17 mouse cellular contexts compared by ENCODE assay signal in the genomic region with DNA sequence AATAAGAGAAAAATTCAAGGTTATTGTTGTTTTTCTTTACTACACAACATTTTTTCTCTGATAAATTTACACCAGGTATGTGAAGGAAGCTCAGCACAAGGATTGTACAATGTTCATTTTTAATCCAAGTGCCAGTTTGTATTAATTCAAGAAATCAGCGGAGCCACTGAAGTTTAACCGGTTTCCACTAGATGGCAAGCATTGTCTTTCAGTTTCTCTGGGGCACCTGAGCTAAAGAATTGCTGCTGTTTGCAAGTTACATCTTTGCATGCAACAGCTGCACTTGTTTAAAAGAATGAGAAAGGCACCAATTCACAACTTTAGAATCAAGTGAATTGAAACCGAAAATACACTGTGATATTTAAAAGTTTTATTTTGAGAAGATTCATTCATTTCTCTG. TPM values are rescaled to one million over a fixed set of nuclear protein-coding genes. Genes with fewer than 3 reads are reported as not detected.
DNase-seq lines count a peak whose midpoint lies in the region; ATAC-seq and TF ChIP-seq lines count a peak whose summit lies in the region.
"Had no signal": no experiment of that assay in that cellular context is flagged by ENCODE, and none has a peak within 500 bp of the region (broad histone marks: within the 10 kb centered on the region; RNA-seq: fewer than 3 reads in every experiment).

No protein-coding gene starts in this region.

- ATAC-seq in hindbrain, embryonic 14.5 days (ENCODE audit: low FRiP score): no peak
- ATAC-seq: liver, postnatal 0 days had no signal

- no peak overlapping the region for H3K9ac ChIP-seq in hindbrain, embryonic 14.5 days
- H3K9ac ChIP-seq in CH12.LX (ENCODE audit: insufficient read depth, low read depth): no peak overlapping the region
- H3K9ac ChIP-seq: liver, postnatal 0 days had no signal

- no peak overlapping the region for H3K4me3 ChIP-seq in hindbrain, embryonic 14.5 days (replicated peaks; ENCODE audit: low read length)
- H3K4me3 ChIP-seq in hindbrain, embryonic 10.5 days: no peak overlapping the region
- H3K4me3 ChIP-seq in left cerebral cortex, adult 2 months: no peak overlapping the region
- no peak overlapping the region for H3K4me3 ChIP-seq in CH12.LX (replicated peaks in 1 of 3; ENCODE audit: low read depth in 2 of 3, low read length in 2 of 3, poor library complexity in 1 of 3)

- peak; percentile 66 for TF ChIP-seq CTCF in left cerebral cortex, adult 2 months (IDR thresholded peaks at IDR 0.05)
- peak in 1 of 2 experiments; percentile 57; a peak in 2 of 4 replicates for TF ChIP-seq CTCF in CH12.LX (conservative IDR thresholded peaks at IDR 0.05 in 1 of 2, IDR thresholded peaks at IDR 0.05 in 1 of 2; ENCODE audit: low read depth in 2 of 2, low read length in 2 of 2)

- no peaks in the 10 kb centered on the region for H3K9me3 ChIP-seq in hindbrain, embryonic 14.5 days (ENCODE audit: control insufficient read depth, low read length)
- no peaks in the 10 kb centered on the region for H3K9me3 ChIP-seq in hindbrain, embryonic 10.5 days
- no peaks in the 10 kb centered on the region for H3K9me3 ChIP-seq in CH12.LX (replicated peaks; ENCODE audit: low read length)
- H3K9me3 ChIP-seq: G1E had no signal

- H3K79me2 ChIP-seq in CH12.LX (replicated peaks; ENCODE audit: control insufficient read depth, extremely low read depth, insufficient read depth, poor library complexity, severe bottlenecking): no peaks in the 10 kb centered on the region

- intact Hi-C loops in left cerebral cortex, adult 2 months (cut with DNase I): no loop called here

- DNase-seq in hindbrain, embryonic 14.5 days (ENCODE audit: low spot score): peak; percentile 65
- DNase-seq in hindbrain, embryonic 10.5 days (ENCODE audit: low spot score): no peak
- peak in 1 of 2 experiments; percentile 14 for DNase-seq in left cerebral cortex, adult 2 months (ENCODE audit: extremely low spot score in 1 of 2, low spot score in 2 of 2)
- no peak for DNase-seq in left cerebral cortex, adult 11 months (ENCODE audit: low spot score)
- DNase-seq in CH12.LX (ENCODE audit: extremely low read depth): peak; percentile 16
- peak; percentile 11 for DNase-seq in adipocyte (ENCODE audit: low spot score)
- DNase-seq in spleen, postnatal 14 days (ENCODE audit: low spot score in 2 of 2): no peak
- DNase-seq in adrenal gland, adult 8-10 months: no peak
- DNase-seq: adrenal gland, postnatal 10 days; cerebellum, adult 9-10 months; liver, postnatal 0 days had no signal

- H3K36me3 ChIP-seq in hindbrain, embryonic 14.5 days (replicated peaks; ENCODE audit: control insufficient read depth, insufficient read depth): no peaks in the 10 kb centered on the region
- H3K36me3 ChIP-seq in hindbrain, embryonic 10.5 days: no peaks in the 10 kb centered on the region
- no peaks in the 10 kb centered on the region for H3K36me3 ChIP-seq in CH12.LX (replicated peaks in 1 of 2; ENCODE audit: control insufficient read depth in 1 of 2, insufficient read depth in 1 of 2, low read length in 1 of 2)
- H3K36me3 ChIP-seq: G1E had no signal

- H3K4me2 ChIP-seq in hindbrain, embryonic 14.5 days (replicated peaks): no peak overlapping the region
- no peak overlapping the region for H3K4me2 ChIP-seq in CH12.LX (ENCODE audit: insufficient read depth, low read depth, poor library complexity, severe bottlenecking)

- H3K27ac ChIP-seq in hindbrain, embryonic 14.5 days: no peak overlapping the region
- H3K27ac ChIP-seq in hindbrain, embryonic 10.5 days: no peak overlapping the region
- no peak overlapping the region for H3K27ac ChIP-seq in left cerebral cortex, adult 2 months
- no peak overlapping the region for H3K27ac ChIP-seq in CH12.LX (ENCODE audit: insufficient read depth, low read depth)

- no peak for TF ChIP-seq EP300 in CH12.LX (IDR thresholded peaks at IDR 0.05; ENCODE audit: low read length)

- TF ChIP-seq RAD21 in CH12.LX (IDR thresholded peaks at IDR 0.05; ENCODE audit: low read depth, low read length): peak; percentile 72

- 59% methylated on average over 3 of the region's 3 CpGs for WGBS in hindbrain, embryonic 14.5 days
- WGBS in hindbrain, embryonic 10.5 days: 60% methylated on average over 3 of the region's 3 CpGs

- no peak for TF ChIP-seq POLR2A in CH12.LX (IDR thresholded peaks at IDR 0.05; ENCODE audit: low read depth, low read length)

- H3K27me3 ChIP-seq in hindbrain, embryonic 14.5 days (ENCODE audit: control insufficient read depth, insufficient read depth, low read length): no peaks in the 10 kb centered on the region
- H3K27me3 ChIP-seq in hindbrain, embryonic 10.5 days (ENCODE audit: insufficient read depth, poor library complexity, severe bottlenecking): no peaks in the 10 kb centered on the region
- no peaks in the 10 kb centered on the region for H3K27me3 ChIP-seq in CH12.LX (replicated peaks)

- no peaks in the 10 kb centered on the region for H3K4me1 ChIP-seq in hindbrain, embryonic 14.5 days (replicated peaks; ENCODE audit: control insufficient read depth, insufficient read depth, low read length)
- no peaks in the 10 kb centered on the region for H3K4me1 ChIP-seq in hindbrain, embryonic 10.5 days (replicated peaks)
- no peaks in the 10 kb centered on the region for H3K4me1 ChIP-seq in CH12.LX (ENCODE audit: control insufficient read depth in 1 of 2, insufficient read depth in 2 of 2)

- in situ Hi-C loops in CH12.LX (cut with MboI; ENCODE audit: low pct_ligation_motif_present, low pct_unique_long_range_greater_than_20kb, low sequenced_read_pairs): no loop called here

- dilution Hi-C loops in CH12.LX (cut with MboI; ENCODE audit: extremely low pct_ligation_motif_present, extremely low pct_unique_long_range_greater_than_20kb, low sequenced_read_pairs): no loop called here

TF ChIP-seq in CH12.LX, 34 proteins besides CTCF, POLR2A, EP300 and RAD21:
- TF ChIP-seq MYC (IDR thresholded peaks at IDR 0.05; ENCODE audit: low read depth, low read length) (no peak), MEF2A (IDR thresholded peaks at IDR 0.05; ENCODE audit: borderline replicate concordance, low read depth, low read length) (no peak), ZNF384 (IDR thresholded peaks at IDR 0.05; ENCODE audit: low read depth, low read length) (no peak), SMC3 (IDR thresholded peaks at IDR 0.05; ENCODE audit: low read depth, low read length) (peak; percentile 28; the same call in 1 of the 2 replicates)

RNA-seq across cellular contexts. Expression of a gene that starts 15.0 kb away (rescaled TPM):
- polyA plus RNA-seq in hindbrain, embryonic 14.5 days (2014; fragmentation: Nextera tagmentation; extraction: Ambion mirVana): 11.1 and 11.4 TPM in 2 replicates
- 57.0 and 76.9 TPM in 2 replicates for polyA plus RNA-seq in hindbrain, embryonic 10.5 days (2016; fragmentation: Nextera tagmentation; extraction: Ambion mirVana)
- total RNA-seq in left cerebral cortex, adult 2 months (2021): under 1 TPM; 0.19 to 0.48 TPM
- total RNA-seq in CH12.LX (2012; rRNA removed) (12.0 and 14.4 TPM in 2 replicates), CH12.LX (2014; rRNA removed) (34.2 and 39.7 TPM in 2 replicates)
- polyA plus RNA-seq in CH12.LX (2012; ENCODE audit: insufficient read length, low read depth): 22.7 and 27.5 TPM in 2 replicates
- total RNA-seq in adrenal gland, adult 8-10 months (2022): 1 to 10 TPM in 1 of 4 experiments, under 1 TPM in 3; 0.51 to 1.0 (median 0.79) TPM

RNA-seq across cellular contexts. Expression of a gene that starts 38.0 kb away (rescaled TPM):
- not detected in 2 replicates for polyA plus RNA-seq in hindbrain, embryonic 14.5 days (2014; fragmentation: Nextera tagmentation; extraction: Ambion mirVana)
- not detected in 2 replicates for polyA plus RNA-seq in hindbrain, embryonic 10.5 days (2016; fragmentation: Nextera tagmentation; extraction: Ambion mirVana)
- not detected for total RNA-seq in left cerebral cortex, adult 2 months (2021)
- not detected in 2 replicates for total RNA-seq in CH12.LX (2012; rRNA removed)
- total RNA-seq in CH12.LX (2014; rRNA removed): not detected in 2 replicates
- not detected in 2 replicates for polyA plus RNA-seq in CH12.LX (2012; ENCODE audit: insufficient read length, low read depth)
- total RNA-seq in adrenal gland, adult 8-10 months (2022): under 1 TPM in 2 of 4 experiments, not detected in 2; 0.15 to 0.17 TPM
- total RNA-seq: adrenal gland, postnatal 10 days; megakaryocyte-erythroid progenitor cell, adult 5-6 weeks had no signal
- polyA plus RNA-seq: G1E; heart, embryonic 14.5 days; intestine, embryonic 14.5 days; limb, embryonic 11.5 days; liver, postnatal 0 days; small intestine, adult 2 months had no signal

Comparison
In these comparisons a context has a peak if more than half of its experiments do, and no peak if none do; other contexts are left out.
1. DNase-seq: peak in hindbrain, embryonic 14.5 days (single experiment), CH12.LX (single experiment) and adipocyte (single experiment); none in hindbrain, embryonic 10.5 days (single experiment), left cerebral cortex, adult 11 months (single experiment), spleen, postnatal 14 days (0 of 2) and adrenal gland, adult 8-10 months (single experiment).
2. RNA of a gene that starts 15.0 kb away (total RNA-seq): 12.0 to 39.7 TPM in CH12.LX; 0.51 to 1.0 TPM in adrenal gland, adult 8-10 months and 0.19 to 0.48 TPM in left cerebral cortex, adult 2 months; every median in the first group is over 4 times any median in the second.